Mouse (Mus musculus) kidney, adult 2 months (tissue): Measurements from ENCODE around the gene Ndufa8. TPM values are rescaled to one million over a fixed set of nuclear protein-coding genes. Genes with fewer than 3 reads are reported as not detected.

ENCODE experiments used
- DNase-seq: peaks from one replicate; pipeline ENCODE4 v3.0.0; 2021
- H3K27ac ChIP-seq: fragments of 200-500 bp; 2 replicates; pipeline ENCODE4 v1.5.1; 2012; ENCODE audit warnings: low read depth, low read length, control low read depth, inconsistent platforms; ENCODE audit not compliant: insufficient read depth
- H3K27me3 ChIP-seq: fragments of 200-500 bp; replicated peaks from 2 replicates; pipeline ENCODE4 v1.6.1; 2012; ENCODE audit warnings: mild to moderate bottlenecking, moderate library complexity, low read length, inconsistent platforms; ENCODE audit not compliant: control insufficient read depth, insufficient read depth
- H3K36me3 ChIP-seq: fragments of 200-500 bp; 2 replicates; pipeline ENCODE4 v1.6.1; 2012; ENCODE audit warnings: mild to moderate bottlenecking, moderate library complexity, low read length, inconsistent platforms; ENCODE audit not compliant: control insufficient read depth, insufficient read depth
- H3K4me1 ChIP-seq: fragments of 200-500 bp; 2 replicates; pipeline ENCODE4 v1.6.1; 2011; ENCODE audit warnings: low read length; ENCODE audit not compliant: control insufficient read depth, insufficient read depth
- H3K4me3 ChIP-seq: fragments of 200-500 bp; 2 replicates; pipeline ENCODE4 v1.5.1; 2011; ENCODE audit warnings: mild to moderate bottlenecking, low read depth, low read length, control low read depth; ENCODE audit not compliant: insufficient read depth
- CTCF ChIP-seq: fragments of 200-500 bp; conservative IDR thresholded peaks from 2 replicates; pipeline ENCODE4 v1.5.1; 2011; ENCODE audit warnings: low read depth, mild to moderate bottlenecking, control low read depth, low read length, moderate library complexity, mixed read lengths; ENCODE audit not compliant: insufficient read depth, insufficient read length
- POLR2A ChIP-seq: fragments of 200-500 bp; IDR thresholded peaks from one replicate; pipeline ENCODE4 v1.6.1; 2011; ENCODE audit warnings: low read depth, low read length, control low read depth
- WGBS: fragments of 180-500 bp; shearing (Covaris S2); methylation state at CpG from one replicate; pipeline ENCODE4 v1.1.7; 2018; 5-methylcytosine and 5-hydroxymethylcytosine counted together
- polyA plus RNA-seq: library from polyadenylated mRNA; depleted of rRNA; stranded (reverse); fragments of >200 nt; gene quantifications from 2 replicates; pipeline ENCODE4 v1.2.3, GENCODE M21; 2012

Ndufa8 gene
- polyA plus RNA-seq, 1 experiment, result 261 TPM

DNA sequence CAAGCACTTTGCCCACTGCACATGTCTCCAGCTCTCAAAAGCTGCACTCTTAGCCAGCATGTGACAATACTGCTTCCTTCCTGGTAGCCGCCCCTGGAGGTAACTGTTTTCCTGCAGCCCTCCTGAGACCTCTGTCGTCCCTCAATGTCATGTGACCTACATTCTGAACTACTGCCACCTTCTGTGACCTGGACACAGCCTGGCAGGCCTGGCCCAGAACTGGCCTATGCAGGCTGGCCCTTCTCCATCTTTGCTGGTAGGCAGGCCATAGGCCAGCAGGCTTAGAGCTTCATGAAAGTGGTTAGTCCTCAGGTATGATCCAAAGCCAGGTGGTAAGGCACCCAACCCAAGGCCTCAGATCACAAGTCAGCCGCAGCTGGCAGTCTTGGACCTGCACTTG is 24.6 kb upstream of the Ndufa8 start:
- Histone ChIP-seq H3K4me3 (no peak overlapping the region), H3K4me1 (no peaks in the 10 kb centered on the region), H3K27me3 (no peaks in the 10 kb centered on the region), H3K36me3 (no peaks in the 10 kb centered on the region), H3K27ac (no peak overlapping the region)
- DNase-seq, result peak; percentile 37
- no peak for TF ChIP-seq CTCF
- WGBS, result 61% methylated on average over 3 of the region's 3 CpGs

DNA sequence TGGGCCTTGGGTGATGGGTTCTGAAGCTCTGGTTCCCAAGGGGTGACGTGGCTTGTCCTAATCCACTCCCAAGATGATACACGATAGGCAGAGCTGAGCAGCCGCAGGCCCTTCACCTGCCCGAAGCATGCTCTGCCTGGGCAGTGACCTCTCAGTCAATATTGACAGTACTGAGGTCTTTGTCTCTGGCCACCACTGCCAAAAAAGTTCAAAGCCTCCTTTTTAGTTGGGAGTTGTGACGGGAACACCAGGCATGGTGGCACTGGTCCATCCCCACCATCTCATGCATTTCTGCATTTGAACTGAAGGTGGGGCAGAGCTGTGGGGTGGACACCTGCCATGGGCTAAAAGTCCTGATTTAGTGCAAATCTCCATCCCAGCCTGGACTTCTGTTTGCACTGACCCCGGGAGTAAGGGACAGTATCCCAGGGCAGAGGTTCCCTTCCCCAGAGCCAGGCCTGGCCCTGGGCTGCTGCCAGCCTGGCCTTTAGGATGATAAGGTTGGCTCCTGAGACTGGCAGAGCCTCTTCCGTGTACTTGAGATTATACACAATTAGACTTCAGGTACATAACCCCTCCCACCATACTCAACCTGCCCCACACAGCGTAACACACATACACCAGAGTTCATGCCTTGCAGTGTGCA is 22.6 kb upstream of the Ndufa8 start:
- TF ChIP-seq CTCF (no peak; the same call in 1 of the 2 replicates), POLR2A (no peak)
- no peak for DNase-seq
- Histone ChIP-seq H3K36me3 (no peaks in the 10 kb centered on the region), H3K27me3 (no peaks in the 10 kb centered on the region), H3K4me1 (no peaks in the 10 kb centered on the region), H3K27ac (no peak overlapping the region), H3K4me3 (no peak overlapping the region)
- WGBS, result 86% methylated on average over 8 of the region's 8 CpGs

GRCm38 (mm10) chr2:36067132-36067531 is 17.9 kb upstream of the Ndufa8 start:
- H3K27me3 ChIP-seq, result no peaks in the 10 kb centered on the region
- no peak overlapping the region for H3K27ac ChIP-seq
- H3K4me1 ChIP-seq, result no peaks in the 10 kb centered on the region
- no peaks in the 10 kb centered on the region for H3K36me3 ChIP-seq
- 69% methylated on average over 9 of the region's 9 CpGs for WGBS
- no peak for DNase-seq
- no peak overlapping the region for H3K4me3 ChIP-seq
- TF ChIP-seq POLR2A, result no peak
- TF ChIP-seq CTCF, result no peak

GRCm38 (mm10) chr2:36061409-36061808 is 12.2 kb upstream of the Ndufa8 start:
- WGBS, result 57% methylated on average over 5 of the region's 5 CpGs
- no peak for DNase-seq
- Histone ChIP-seq H3K27ac (no peak overlapping the region), H3K27me3 (no peaks in the 10 kb centered on the region), H3K4me1 (no peaks in the 10 kb centered on the region), H3K36me3 (no peaks in the 10 kb centered on the region), H3K4me3 (no peak overlapping the region)
- TF ChIP-seq CTCF (no peak), POLR2A (no peak)

- no peaks in the 10 kb centered on the region for H3K27me3 ChIP-seq
- TF ChIP-seq CTCF, result no peak
- no peak for TF ChIP-seq POLR2A
- H3K4me1 ChIP-seq, result no peaks in the 10 kb centered on the region
- no peaks in the 10 kb centered on the region for H3K36me3 ChIP-seq
- H3K4me3 ChIP-seq, result no peak overlapping the region
- H3K27ac ChIP-seq, result no peak overlapping the region
- DNase-seq, result no peak
- 60% methylated on average over 3 of the region's 3 CpGs for WGBS
Measured at GRCm38 (mm10) chr2:36056248-36056647, 7.0 kb upstream of the Ndufa8 start.

DNA sequence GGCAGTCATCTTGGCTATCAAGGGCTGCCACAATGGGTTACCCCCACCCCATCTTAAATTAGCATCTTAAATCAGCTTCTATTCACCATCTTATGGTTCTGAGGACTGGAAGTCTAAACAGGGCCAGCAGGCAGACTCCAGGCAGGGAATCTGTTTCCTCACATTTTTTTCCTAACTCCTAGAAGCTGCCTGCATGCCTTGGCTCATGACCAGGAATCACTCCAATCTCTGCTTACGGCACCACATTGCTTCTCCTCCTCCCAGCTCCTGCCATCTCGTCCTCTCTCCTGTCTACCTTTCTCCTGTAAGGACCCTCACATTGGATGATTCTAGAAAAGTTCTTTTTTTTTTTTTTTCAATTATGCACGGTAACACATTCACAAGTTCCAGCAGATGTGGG is 4.0 kb upstream of the Ndufa8 start:
- H3K27me3 ChIP-seq, result no peaks in the 10 kb centered on the region
- no peak overlapping the region for H3K27ac ChIP-seq
- no peak for DNase-seq
- H3K36me3 ChIP-seq, result no peaks in the 10 kb centered on the region
- WGBS, result 58% methylated on average over 3 of the region's 3 CpGs
- no peak for TF ChIP-seq CTCF
- TF ChIP-seq POLR2A, result no peak
- no peak overlapping the region for H3K4me3 ChIP-seq
- H3K4me1 ChIP-seq, result peaks cover under 1% of the 10 kb centered on the region; the same call in 1 of the 2 replicates

GRCm38 (mm10) chr2:36049567-36049954 is 355 bp upstream of the Ndufa8 start:
- 32% methylated on average over 10 of the region's 10 CpGs for WGBS
- no peak for TF ChIP-seq CTCF
- TF ChIP-seq POLR2A, result no peak
- Histone ChIP-seq H3K36me3 (no peaks in the 10 kb centered on the region), H3K27me3 (no peaks in the 10 kb centered on the region), H3K4me3 (peak overlapping the region; percentile 91), H3K4me1 (peaks cover 3% of the 10 kb centered on the region; the same call in 1 of the 2 replicates), H3K27ac (no peak overlapping the region)
- no peak for DNase-seq
